Mouse (Mus musculus) T-helper 2 cell (primary cell): ENCODE results near the gene Tec.

ENCODE experiments used
- in situ Hi-C: fragments of 300-600 bp; cut with MboI, MseI; formaldehyde crosslinking; loops from one replicate; pipeline ENCODE4 v1.15.1; 2025; ENCODE audit warnings: high pct_unique_total_duplicates

Tec gene

DNA sequence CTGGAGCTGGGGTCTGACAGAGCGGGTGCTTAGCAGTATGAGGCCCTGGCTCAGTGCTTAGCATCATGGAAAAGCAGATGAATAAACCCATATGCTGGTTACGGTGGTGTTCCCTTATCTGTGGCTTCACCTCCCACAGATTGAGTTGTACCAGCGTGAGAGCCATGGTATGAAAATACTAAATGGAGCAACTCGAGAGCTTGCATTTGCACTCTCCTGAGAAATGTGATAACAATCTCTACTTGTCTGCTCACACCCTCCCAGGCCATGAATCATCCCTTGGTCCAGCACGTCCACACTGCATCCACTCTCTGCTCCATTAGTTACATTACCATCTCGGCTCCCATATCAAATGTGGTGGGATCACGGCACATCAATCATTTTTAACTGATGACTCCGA lies 84.3 kb downstream of the Tec start:
- in situ Hi-C loops: no loop called here

DNA sequence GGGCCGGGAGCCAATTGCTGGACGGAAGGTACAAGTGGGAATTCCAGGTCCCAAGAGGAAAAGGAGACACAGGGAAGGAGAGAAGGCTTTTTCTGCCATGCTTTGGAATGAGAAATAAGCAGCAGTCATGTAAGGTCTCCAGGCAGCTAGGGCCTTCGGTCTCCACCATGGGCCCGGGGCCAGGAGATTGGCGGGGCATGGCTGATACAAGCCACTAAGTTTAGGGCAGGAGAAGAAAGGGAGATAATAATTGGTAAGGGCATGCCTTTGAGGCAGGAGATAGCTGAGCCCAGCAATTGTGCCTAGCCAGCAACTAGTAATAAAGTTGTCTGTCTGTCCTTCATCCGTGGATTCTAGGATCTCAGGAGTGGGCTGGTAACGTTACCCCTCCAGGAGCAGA lies 85.2 kb downstream of the Tec start:
- in situ Hi-C loops: no loop called here

DNA sequence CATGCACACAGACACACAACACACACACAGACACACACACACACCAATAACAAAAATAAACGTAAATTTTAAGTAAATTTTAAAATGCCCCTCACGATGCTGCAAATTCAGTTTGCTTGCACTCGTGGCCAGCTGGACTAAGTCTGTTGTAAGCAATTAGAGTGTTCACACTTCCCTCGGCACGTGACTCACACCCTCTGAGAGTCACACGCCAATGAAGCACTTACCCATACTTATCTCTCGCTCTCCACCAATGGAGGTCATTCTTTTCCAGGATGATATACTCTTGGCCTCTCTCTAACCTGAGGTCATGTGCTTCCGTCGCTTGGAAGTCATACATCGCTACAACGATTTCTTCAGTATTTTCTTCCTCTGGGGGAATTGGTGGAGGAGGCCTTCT lies 86.5 kb downstream of the Tec start:
- in situ Hi-C loops: no loop called here

DNA sequence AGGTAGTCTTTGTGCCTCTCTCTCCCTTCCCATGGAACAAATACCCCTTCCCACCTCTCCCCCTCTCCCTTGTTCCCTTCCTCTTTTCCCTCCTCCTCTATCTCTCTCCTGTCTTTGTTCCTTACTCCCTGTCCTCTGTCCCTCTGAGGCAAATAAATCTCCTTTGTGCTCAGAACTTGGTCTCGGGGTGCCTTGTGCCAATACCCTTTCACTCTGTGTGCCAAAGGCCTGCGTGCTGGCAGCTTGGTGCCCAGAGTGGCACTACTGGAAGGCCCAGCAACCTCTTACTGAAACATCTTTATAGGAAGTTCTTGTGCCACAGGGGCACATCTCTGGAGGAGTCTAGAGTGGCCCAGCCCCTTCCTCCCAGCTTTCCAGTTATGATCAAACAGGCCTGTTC lies 91.7 kb downstream of the Tec start:
- in situ Hi-C loops: no loop called here

DNA sequence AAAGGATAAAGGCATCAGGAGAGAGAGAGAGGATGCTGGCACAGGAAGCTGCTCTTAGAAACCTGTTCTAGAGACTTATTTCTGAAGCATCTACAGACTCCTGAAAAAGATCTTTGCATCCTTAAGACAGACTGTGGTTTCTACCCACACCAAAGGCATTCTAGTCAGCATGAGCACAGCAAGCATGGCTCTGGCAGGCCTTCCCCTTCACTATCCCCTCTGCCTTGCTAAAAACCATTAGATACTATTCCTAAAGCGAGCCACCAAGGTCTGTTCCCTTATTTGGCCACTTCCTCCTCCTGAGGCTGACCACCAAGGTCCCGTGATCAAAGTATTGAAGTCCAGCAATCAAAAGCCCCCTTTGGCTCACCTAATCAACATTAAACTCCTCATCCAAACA lies 92.2 kb downstream of the Tec start:
- in situ Hi-C loops: no loop called here

DNA sequence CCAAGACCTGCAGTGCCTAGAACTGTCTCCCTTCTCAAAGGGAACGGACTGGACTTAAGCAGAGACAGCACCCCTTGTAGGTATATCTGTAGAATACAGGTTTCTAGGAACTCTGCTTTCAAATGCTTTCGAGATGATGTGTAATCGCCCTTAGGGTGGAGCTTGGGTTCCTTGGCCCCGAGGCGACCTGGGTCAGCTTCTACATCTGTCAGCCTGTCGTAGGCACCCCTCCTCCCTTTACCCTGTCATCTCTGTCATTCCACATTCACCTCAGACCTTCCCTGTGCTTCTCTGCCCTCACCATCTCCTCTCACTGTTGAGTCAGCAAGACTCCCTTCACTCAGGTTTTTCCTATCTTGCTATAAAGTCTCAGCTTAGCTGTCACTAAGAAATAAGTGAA lies 98.4 kb downstream of the Tec start:
- in situ Hi-C loops: no loop called here

DNA sequence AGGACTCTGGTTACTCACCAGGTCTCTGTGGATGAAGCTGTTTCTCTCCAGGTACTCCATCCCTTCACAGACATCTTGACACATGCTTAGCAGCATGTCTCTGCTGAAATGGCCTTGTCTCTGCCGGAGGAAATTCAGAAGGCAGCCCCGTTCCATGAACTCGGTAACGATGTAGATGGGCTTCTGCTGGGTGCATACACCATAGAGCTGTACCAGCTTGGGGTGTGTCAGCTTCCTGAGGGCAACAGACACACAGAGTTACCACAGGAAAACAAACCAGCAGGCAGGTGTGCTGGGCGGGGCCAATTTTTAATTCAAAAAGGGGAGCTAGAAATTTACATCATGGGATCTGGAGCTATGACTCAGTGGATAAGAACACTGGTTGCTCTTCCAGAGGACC lies 104.7 kb downstream of the Tec start:
- in situ Hi-C loops: no loop called here

DNA sequence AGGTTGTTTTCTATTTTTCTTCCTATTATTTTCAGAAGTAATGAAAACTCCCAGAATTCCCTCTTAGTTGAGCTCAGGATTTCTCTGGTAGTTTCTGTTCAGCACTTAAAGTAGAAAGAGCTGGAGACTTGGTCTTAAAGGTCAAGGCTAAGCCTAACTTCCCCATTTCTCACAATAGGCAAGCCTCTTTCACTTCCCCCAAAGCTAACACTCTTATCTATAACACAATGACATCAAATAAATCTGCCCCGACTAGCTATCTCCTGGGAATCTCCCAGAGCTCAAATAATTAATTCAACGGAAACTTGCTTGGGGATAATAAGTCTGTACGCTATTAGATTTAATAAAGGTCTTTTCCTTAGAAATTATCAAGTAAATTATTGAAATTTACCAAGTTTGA lies 105.3 kb downstream of the Tec start:
- in situ Hi-C loops: no loop called here

DNA sequence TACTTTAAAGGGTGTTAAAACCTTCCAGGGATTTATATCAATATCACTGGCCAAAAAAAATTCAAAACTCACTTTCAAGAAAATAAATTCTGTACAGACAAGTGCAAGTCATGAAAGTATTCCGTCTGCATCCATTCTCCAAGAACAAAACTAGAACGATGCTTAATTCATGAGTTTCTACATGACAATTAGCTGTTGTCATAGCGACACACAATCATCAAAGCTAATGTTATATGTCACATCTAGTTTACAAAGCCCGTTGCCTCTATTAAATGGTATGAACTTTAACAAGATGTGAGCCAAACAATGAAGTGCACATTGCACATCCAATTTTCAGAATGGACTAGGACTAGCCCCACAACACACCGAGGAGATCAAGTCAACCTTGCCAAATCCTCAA lies 106.5 kb downstream of the Tec start:
- in situ Hi-C loops: no loop called here

DNA sequence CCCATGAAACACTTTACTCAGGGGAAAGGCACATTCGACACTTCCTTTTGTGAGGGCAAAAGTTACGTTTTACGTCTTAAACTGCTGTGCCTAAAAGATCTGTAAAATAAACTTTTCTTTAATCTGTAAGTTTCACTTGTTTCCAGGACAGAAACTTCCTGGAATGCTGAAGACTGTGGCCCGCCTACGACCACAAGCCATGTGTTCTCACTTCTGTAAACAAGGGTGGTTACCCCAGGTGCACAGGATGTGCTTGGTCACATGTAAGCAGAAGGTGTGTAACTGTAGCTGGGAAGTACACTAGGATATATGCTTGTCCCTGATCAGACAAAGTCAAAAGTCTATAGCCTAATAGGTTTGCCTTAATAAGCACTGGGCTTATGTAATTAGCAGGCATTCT lies 107.0 kb downstream of the Tec start:
- in situ Hi-C loops: no loop called here

DNA sequence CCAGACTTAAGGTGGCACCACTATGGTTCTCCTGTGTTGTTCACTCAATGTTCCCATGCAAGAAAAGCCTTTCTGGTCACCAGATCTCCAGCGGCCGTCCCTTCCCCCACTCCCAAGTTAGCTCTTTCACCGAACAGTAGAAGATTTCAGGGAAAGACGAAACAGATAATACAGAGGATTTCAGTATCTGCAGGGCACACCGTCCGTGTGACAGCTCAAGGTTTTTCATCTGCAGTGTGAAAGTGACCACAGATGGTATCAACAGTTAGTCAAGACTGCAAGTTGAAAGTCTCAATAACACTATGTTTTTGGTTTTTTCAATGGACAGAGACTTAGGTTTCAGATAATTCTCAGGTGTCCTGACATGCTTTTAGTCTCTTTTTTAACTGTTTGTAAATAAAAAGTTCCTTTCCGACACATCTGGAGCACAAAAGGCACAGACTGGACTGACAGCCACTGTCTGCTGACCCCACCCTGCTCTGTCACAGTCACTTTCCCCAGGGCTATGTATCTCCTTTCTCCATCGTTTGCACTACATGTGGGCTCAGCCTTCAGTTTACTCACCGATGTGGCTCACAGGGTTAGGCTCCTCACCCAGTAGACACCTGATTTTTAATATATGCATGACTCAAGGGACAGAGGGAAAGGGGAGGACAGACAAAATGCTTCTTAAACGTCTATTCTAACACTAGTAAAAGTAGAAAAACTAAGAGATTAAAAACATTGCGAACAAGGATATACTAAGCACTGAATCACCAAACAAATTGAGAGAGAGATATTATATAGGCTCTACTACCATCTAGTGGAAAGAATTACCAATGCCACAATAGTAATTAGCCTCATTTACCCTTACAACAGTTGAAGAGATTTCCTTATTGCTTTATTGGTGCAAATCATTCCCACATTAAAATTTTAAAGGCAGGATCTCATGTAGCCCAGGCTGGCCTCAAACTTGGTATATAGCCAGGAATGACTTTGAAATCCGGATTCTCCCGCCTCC lies 109.1 kb downstream of the Tec start:
- in situ Hi-C loops: no loop called here

DNA sequence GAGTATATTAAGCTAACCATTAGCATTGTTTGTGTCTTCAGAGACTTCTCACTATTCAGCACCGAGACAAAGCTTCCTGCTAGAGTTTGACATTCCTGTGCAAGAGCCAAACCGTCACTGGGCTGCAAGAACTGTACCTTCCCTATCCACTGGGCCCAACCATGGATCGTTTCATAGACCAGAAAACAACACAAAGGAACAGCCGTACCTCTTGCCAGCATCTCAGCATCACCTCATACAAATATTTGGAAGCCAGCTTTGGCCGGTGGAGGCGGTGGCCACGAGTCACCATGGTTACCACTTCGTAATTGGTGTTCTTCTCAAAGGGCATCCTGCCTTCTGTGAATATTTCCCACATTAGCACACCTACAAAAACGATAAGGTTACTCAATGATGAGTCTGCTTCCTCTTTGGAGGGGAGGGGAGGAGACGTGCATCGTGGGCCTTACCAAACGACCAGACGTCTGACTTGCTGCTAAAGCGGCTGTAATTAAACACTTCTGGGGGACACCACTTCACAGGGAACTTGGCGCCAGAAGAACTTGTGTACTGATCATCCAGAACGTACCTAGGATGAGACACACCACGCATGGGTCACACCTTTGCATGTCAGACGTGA lies 111.0 kb downstream of the Tec start:
- in situ Hi-C loops: no loop called here

DNA sequence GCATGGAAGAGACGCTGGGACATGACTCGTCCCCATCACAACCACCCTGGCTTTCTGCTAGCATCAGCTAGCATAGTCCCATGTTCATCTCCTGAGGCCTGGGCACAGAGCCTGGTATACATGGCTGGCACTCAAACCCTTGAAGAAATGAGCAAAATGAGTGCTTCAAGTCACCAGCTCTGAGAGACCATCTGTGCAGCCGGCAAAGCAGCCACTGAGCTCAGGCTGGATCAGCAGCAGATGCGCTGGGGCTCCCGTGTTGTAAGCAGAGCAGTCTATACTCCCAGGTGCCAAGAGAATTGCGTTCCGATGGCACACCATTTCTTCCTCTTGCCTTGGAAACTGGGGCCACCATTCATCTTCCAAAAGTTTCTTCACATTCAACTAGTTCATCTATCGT lies 112.3 kb downstream of the Tec start:
- in situ Hi-C loops: no loop called here

DNA sequence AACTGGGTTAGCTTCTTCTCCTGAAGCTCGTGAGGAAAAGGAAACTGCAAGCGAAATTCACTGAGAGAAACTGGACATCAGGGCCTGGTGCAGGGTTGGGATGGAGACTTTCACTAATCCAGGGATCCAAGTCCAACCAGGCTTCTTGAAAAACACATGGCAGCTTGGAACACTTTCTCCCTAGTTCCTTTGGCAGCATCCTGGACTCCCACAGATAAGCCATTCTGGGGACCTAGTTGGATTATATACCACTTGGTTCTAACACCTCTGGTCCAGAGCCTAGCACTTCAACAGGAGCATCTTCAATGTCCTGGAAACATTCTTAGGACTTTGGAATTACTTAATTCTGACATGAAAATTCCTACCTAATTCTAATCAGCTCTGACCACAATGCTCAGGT lies 113.2 kb downstream of the Tec start:
- in situ Hi-C loops: no loop called here

DNA sequence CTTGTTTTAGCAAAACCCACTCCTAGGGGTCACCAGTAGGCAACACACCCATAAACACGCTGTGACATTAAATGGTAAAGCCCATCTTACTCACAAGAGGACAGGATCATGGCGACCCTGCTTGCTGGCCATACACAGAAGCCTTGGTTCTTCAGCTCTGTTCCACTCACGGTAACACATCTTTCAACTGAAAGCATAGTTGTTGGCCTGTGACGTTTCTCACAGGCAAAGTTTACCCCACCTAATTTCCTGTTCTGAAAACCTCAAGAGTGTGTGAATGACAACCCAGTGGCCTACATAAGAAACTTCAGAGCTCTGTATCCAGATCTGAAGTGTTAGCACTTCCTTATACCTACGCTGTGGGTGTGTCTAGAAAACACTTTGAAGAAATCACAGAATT lies 115.7 kb downstream of the Tec start, which contains the start of gene Txk:
Gene Txk (minus strand): TSS at position 193 of the 400 bp plus-strand sequence.
- in situ Hi-C loops: no loop called here

DNA sequence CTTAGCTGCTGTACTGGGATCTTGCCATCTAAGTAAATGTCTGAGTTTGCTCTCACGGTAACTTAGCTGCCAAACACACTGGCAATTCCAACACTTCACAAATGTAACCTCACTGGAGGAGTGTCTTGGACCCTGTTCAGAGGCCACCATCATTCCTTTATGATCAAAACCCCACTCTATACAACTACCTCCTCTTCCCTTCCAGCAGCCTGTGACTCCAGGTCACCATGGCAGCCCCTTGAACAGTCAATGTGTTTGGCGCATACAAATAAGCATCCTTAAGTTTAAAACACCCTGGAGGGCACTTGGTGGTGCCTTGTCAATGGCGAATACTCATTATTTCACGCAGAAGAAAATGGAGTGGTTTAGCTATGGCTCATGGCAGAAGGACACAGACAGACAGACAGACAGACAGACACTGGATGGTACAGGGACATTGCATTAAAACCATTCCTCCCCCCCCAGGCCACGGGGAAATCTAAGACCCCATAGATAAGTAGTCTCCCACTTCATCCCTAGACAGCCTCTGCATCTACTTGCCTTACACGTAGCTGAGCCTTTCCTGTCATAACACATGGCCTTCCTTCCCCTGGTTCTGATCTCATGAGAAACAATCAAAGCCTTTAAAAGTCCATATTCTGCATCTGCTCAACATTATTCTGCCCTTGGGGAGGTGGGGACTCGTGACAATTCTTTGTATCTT lies 117.1 kb downstream of the Tec start:
- in situ Hi-C loops: no loop called here

DNA sequence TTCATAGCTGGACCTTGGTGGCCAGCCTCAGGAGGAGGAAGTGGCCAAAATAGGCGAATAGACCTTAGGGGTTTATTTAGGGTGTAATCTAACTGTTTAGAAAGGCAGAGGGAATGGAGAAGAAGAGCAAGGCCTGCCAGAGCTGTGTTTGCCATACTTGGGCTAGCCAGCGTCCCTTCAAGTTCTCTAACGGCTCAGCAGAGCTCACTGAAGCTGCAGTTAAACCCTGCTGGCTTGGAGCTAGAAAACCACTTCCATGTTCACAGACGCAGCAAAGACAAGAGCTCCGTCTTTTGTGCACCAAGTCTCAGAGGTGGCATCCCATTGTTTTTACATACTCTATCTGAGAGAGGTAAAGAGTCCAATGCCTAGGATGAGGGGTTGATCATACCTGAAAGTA lies 118.1 kb downstream of the Tec start:
- in situ Hi-C loops: no loop called here

DNA sequence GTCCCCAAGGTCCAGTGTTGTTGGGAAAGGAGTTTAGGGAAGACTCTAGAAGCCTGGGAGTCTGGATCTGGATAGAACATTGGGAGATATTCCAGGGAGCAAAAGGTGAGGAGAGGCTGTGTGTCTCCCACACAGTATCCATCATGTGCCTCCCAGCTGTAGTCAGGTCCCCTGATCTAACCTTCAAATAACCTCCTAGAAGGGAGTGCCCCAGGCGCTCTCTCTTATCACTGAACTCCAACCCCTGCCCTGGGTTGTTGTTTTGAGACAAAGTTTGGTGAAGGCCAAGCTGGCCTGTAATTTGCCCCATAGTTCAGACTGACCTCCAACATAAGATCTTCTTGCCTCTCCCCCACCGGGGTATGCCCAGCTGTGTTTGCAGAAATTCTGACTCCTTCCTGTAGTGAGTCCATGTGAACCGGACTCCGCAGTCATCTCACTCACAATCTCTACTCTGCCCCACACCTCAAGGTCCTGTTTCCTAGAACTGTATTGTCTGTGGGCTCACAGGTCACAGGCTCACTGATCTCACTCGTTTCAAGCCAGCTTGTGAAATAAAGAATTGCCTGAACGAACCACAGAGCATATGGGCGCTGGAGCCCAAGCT lies 119.5 kb downstream of the Tec start:
- in situ Hi-C loops: no loop called here

DNA sequence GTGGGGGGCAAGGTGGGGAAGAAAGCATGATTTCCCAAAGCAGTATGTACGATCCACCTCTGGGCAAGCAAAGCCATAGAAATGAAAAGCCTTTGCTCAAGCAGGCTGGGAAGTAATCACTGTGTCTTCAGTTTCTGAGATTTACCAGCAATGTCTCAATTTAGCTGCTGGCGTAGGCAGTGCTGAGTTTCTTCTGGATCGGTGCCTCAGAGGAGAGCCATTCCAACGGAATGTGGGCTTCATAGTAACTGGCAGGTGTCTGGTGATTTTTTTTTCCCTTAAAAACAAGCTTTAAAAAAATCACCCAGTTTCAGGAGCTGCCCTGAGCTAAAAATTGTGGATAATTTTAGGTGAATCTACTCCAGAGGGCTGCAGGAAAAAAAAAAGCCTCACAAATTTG lies 120.9 kb downstream of the Tec start:
- in situ Hi-C loops: no loop called here

DNA sequence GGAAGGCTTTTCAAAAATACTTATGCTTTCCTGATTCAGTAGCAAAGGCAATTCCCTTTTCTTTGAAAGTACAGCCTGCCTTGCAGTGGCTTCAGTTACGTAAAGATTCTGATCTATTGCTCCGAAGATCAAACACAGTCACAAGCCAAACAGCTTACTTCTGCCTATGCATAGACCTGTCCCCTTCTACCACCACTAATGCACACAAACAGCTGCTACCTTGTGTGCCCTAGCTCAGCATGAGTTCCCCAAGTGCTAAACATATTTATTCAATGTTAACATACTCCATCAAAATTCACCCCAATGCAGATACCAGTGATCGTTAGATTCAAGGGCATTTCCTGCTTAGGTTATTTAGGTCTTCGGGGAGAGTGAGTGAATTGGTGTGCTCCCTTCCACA lies 121.8 kb downstream of the Tec start:
- in situ Hi-C loops: no loop called here

DNA sequence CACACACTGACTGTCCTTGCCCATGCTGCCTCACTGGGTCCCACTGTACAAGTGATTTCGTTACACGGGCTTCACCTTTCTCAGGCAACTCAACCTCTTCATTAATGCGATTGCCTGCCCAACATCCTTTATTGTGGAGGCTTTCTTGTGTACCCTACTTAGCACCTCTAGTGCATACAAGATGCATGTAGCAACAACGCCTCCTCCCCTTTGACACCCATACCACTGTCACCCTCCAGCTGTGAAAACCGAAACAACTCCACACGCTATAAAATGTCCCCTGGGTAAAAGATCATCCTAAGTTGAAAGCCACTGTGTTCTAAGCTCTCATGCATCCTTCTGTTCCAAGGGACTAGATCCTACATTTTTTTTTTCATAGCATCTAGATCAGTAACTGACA lies 125.2 kb downstream of the Tec start:
- in situ Hi-C loops: no loop called here

DNA sequence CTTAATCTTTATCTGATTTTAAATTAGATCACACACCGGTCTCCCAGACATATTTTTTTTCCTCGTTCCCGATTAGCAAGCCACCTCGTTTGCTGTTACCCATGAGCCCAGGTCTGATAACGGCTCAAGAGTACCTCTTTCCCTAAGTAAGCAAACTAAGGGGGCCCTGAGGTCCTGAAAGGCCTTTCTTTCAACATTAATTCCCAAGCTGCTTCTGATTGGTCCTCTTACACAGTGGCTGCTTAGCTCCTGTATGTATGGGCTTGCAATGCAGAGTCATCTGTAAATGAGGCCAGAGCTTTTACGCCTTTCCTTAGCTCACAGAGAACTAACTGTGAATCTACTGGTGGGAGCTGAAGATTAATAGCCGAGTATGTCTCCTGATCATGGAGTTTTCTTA lies 131.4 kb downstream of the Tec start:
- in situ Hi-C loops: no loop called here
